Mouse (Mus musculus): Measurements from ENCODE around the gene Mageh1. TPM values are rescaled to one million over a fixed set of nuclear protein-coding genes. Genes with fewer than 3 reads are reported as not detected.
A peak's percentile ranks its signal among the peaks of the same experiment; 100 is the strongest.
"Not testable (repeated sequence)": the region's sequence is repeated elsewhere in the genome, so short reads cannot be mapped to it uniquely, and the experiment has no call there.

Gene Mageh1
- 86.0 and 92.4 TPM in 2 replicates for polyA plus RNA-seq (2016; fragmentation: Nextera tagmentation; extraction: Ambion mirVana)

DNA sequence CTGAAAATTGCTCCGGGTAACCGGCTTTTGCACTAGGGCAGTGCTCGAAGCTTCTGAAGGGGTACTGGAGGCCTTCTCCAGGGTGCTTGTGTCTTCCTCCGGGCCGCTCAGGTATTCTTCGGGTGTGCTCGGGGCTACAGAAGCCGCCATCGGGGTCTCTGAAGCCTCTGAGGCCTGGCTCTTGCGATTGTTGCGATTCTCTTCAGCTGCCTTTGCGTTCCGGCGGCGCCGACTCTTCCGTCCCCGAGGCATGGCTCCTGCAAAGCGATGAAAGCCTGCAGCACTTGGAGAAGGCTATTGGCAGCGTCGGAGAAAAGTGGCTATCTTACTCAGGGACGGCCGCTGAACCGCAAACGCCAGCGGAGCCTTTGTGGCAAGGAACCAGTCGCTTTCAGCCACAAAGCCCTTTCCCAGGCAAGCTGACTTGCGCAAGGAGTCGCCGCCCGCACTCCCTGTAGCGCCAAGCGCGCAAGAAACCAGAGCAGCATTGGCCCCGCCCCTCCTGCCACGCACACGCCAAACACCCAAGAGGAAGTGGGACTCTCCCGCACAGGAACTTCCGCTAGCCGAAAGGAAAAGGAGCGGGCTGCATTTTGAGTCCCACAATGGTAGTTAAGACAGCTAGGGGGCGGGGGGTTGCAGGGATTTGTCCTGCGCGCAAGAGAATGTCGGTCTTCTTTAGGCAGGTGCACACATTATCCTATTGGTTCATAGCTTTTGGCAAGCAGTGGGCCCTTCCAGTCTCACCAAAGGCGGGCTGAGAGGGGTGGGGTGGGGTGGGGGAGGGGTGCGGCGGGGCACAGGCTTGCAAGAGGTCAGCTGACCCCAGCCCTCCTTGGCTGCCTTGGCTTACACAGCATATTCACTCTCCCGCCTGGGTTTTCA is at the start of gene Mageh1:
Mageh1 (minus strand) TSS at position 489 of the 885 bp plus-strand sequence.
- ATAC-seq (ENCODE audit: low FRiP score): peak; percentile 90

DNA sequence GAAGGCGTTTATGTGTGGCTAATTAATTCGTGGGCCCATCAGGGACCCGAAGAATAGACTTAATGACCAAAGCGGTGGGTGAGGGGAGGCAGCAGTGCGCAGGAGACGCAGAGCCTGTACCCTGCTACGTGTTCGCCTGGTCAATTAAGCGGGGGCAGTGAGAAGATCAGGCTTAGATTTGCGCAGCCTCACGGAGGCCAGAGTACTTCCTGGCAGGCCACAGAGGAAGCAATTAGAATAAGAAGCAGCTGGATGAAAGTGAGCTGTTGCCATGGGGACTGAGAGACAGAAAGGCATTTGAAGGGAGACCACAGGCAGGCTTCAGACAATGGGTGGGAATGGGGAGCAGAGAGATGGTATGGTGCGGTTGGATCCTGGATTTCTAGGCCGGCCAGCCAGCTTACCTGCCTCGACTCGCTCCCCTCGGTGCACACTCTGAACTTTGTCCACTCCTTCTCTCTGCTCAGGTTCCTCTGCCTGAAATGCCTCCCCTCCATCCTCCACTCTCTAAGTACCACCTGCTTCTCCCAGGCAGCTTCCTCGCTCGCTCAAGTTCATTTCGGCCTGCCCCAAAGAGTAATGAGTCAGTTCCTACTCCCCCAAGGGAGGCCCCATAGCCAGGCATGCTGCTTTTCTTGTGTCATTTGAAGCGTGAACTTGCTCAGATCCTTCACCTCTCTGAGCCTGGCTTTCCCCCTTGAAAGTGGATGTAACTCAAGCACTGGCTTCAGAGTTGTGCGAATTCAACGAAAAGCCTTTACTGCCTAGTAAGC is 783 bp upstream of the Mageh1 start:
- not testable (repeated sequence) for H3K9me3 ChIP-seq; H3K4me1 ChIP-seq; H3K36me3 ChIP-seq (replicated peaks); H3K9ac ChIP-seq
- WGBS: 13% methylated on average over 7 of the region's 22 CpGs
- peaks cover 13% of the 10 kb centered on the region for H3K27me3 ChIP-seq
- peak overlapping the region; percentile 55 for H3K4me3 ChIP-seq (replicated peaks)
- H3K4me2 ChIP-seq: peak overlapping the region; percentile 55
- ATAC-seq (ENCODE audit: low FRiP score): peak; percentile 94
- H3K27ac ChIP-seq: peak overlapping the region; percentile 96

More for the DNA sequence above, at the start of gene Mageh1:
- no peaks in the 10 kb centered on the region for H3K9me3 ChIP-seq
- peak within 1 kb of the TSS; percentile 55 for H3K4me2 ChIP-seq
- H3K27ac ChIP-seq: peak within 1 kb of the TSS; percentile 96
- peaks cover 11% of the 10 kb centered on the region for H3K27me3 ChIP-seq
- peak within 1 kb of the TSS; percentile 55 for H3K4me3 ChIP-seq (replicated peaks)
- H3K36me3 ChIP-seq (replicated peaks): no peaks in the 10 kb centered on the region
- peak within 1 kb of the TSS; percentile 72 for H3K9ac ChIP-seq
- 0 out of 2 replicates have a peak, but pooled peaks cover 8% of the 10 kb centered on the region for H3K4me1 ChIP-seq
- 17% methylated on average over 49 of the region's 49 CpGs for WGBS

DNA sequence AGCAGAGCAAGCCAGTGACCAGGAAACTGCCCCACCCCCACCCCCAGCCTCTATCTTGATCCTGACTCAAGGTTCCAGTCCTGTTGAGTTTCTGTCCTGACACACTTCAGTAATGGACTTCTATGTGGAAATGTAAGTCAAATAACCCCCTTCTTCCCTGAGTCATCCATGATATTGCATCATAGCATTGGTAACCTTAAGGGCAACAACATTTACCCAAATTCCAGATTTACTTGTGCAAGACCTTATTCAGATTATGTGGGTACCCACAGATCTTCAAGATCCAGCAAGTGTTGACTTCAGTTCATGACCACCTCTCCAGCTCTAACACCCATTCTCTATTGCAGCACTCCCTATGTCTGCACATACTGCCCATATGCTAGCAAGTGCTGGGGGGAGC is 5.8 kb downstream of the Mageh1 start:
- H3K4me1 ChIP-seq; ATAC-seq (ENCODE audit: low FRiP score); H3K36me3 ChIP-seq (replicated peaks); H3K27me3 ChIP-seq; H3K4me3 ChIP-seq (replicated peaks); H3K9me3 ChIP-seq; H3K9ac ChIP-seq; H3K27ac ChIP-seq; H3K4me2 ChIP-seq: not testable (repeated sequence)

DNA sequence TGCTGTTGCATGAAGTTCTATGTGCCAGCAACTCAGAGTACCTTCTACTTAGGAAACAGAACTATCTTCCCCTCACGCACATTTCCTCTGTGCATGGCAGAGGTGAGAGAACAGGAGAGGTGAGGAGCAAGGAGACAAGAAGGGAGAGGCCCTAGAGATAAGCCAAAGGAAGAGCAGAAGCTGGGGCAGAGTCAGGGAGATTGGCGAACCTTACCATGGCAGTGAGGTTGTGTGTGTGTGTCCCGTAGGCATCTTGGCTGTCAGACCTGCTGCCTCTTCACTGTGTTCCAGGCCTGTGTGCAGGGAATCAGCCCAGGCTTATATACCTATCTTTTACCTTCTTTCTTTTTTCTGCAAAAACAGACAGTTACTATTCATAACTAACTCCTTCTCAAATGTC is 11.7 kb downstream of the Mageh1 start:
- H3K9ac ChIP-seq; H3K36me3 ChIP-seq (replicated peaks); ATAC-seq (ENCODE audit: low FRiP score); H3K27ac ChIP-seq; H3K4me1 ChIP-seq; H3K27me3 ChIP-seq; H3K4me3 ChIP-seq (replicated peaks); H3K9me3 ChIP-seq; H3K4me2 ChIP-seq: not testable (repeated sequence)
- WGBS: no CpG with 5 or more reads among the region's 3 CpGs

DNA sequence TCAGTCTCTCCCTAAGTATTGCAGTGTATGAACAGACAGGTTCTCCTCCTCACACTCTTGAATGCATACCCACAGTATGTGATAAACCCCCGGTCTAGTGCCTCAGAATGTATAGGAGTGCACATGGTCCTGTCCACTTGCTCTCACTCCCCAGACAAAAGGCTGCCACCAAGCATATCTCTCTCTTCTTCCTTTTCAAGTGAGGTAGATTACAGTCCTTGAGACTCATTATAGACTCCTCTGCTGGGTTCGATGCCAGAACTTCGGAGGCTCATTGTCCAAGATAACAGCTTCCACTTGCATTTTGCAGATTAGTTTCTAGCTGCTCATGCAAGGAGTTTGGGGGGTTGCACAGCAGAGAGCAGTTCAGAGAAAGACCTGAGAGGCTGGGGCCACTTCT is 12.1 kb downstream of the Mageh1 start:
- H3K4me1 ChIP-seq; H3K9ac ChIP-seq; H3K9me3 ChIP-seq; H3K27ac ChIP-seq; H3K4me3 ChIP-seq (replicated peaks); ATAC-seq (ENCODE audit: low FRiP score); H3K27me3 ChIP-seq; H3K36me3 ChIP-seq (replicated peaks); H3K4me2 ChIP-seq: not testable (repeated sequence)
- no CpG with 5 or more reads among the region's 3 CpGs for WGBS

GRCm38 (mm10) chrX:153007685-153008047 is 29.7 kb downstream of the Mageh1 start:
- 36% methylated on average over 9 of the region's 9 CpGs for WGBS
- H3K9me3 ChIP-seq: no peaks in the 10 kb centered on the region
- H3K36me3 ChIP-seq (replicated peaks): no peaks in the 10 kb centered on the region
- no peaks in the 10 kb centered on the region for H3K4me1 ChIP-seq
- ATAC-seq (ENCODE audit: low FRiP score): no peak
- peak overlapping the region; percentile 55 for H3K4me3 ChIP-seq (replicated peaks)
- peak overlapping the region; percentile 83 for H3K27ac ChIP-seq
- H3K27me3 ChIP-seq: 0 out of 2 replicates have a peak, but pooled peaks cover 5% of the 10 kb centered on the region
- H3K4me2 ChIP-seq: peak overlapping the region; percentile 59
- peak overlapping the region; percentile 61; the same call in 1 of the 2 replicates for H3K9ac ChIP-seq

GRCm38 (mm10) chrX:153007021-153007684 is 30.2 kb downstream of the Mageh1 start:
- Histone ChIP-seq H3K4me1 (no peaks in the 10 kb centered on the region), H3K9me3 (no peaks in the 10 kb centered on the region), H3K4me2 (peak overlapping the region; percentile 59), H3K27ac (peak overlapping the region; percentile 83), H3K4me3 (replicated peaks) (peak overlapping the region; percentile 55), H3K27me3 (0 out of 2 replicates have a peak, but pooled peaks cover 3% of the 10 kb centered on the region), H3K36me3 (replicated peaks) (no peaks in the 10 kb centered on the region), H3K9ac (peak overlapping the region; percentile 61)
- peak; percentile 88 for ATAC-seq (ENCODE audit: low FRiP score)
- 24% methylated on average over 44 of the region's 58 CpGs for WGBS

- 0 out of 2 replicates have a peak, but pooled peaks cover 3% of the 10 kb centered on the region for H3K27me3 ChIP-seq
- no peaks in the 10 kb centered on the region for H3K9me3 ChIP-seq
- H3K4me2 ChIP-seq: peak within 1 kb of the TSS; percentile 59
- peak; percentile 85 for ATAC-seq (ENCODE audit: low FRiP score)
- no peaks in the 10 kb centered on the region for H3K36me3 ChIP-seq (replicated peaks)
- H3K27ac ChIP-seq: peak within 1 kb of the TSS; percentile 83
- H3K4me1 ChIP-seq: no peaks in the 10 kb centered on the region
- 16% methylated on average over 23 of the region's 23 CpGs for WGBS
- peak within 1 kb of the TSS; percentile 61 for H3K9ac ChIP-seq
- peak within 1 kb of the TSS; percentile 55 for H3K4me3 ChIP-seq (replicated peaks)
Observed at GRCm38 (mm10) chrX:153006387-153006841, 31.0 kb downstream of the Mageh1 start, which contains the start of gene Usp51. Gene Usp51 (plus strand): TSS chrX:153006469.

DNA sequence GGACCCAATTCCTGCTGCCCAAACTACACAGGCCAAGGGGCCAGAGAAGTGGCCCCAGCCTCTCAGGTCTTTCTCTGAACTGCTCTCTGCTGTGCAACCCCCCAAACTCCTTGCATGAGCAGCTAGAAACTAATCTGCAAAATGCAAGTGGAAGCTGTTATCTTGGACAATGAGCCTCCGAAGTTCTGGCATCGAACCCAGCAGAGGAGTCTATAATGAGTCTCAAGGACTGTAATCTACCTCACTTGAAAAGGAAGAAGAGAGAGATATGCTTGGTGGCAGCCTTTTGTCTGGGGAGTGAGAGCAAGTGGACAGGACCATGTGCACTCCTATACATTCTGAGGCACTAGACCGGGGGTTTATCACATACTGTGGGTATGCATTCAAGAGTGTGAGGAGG is 41.3 kb downstream of the Mageh1 start:
- not testable (repeated sequence) for H3K4me3 ChIP-seq (replicated peaks); H3K4me1 ChIP-seq; H3K36me3 ChIP-seq (replicated peaks); H3K9me3 ChIP-seq; H3K4me2 ChIP-seq; H3K27ac ChIP-seq; H3K9ac ChIP-seq; ATAC-seq (ENCODE audit: low FRiP score); H3K27me3 ChIP-seq
- no CpG with 5 or more reads among the region's 3 CpGs for WGBS

- not testable (repeated sequence) for H3K36me3 ChIP-seq (replicated peaks); H3K9ac ChIP-seq; H3K27me3 ChIP-seq; H3K4me1 ChIP-seq; H3K4me2 ChIP-seq; H3K4me3 ChIP-seq (replicated peaks); ATAC-seq (ENCODE audit: low FRiP score); H3K27ac ChIP-seq; H3K9me3 ChIP-seq
Observed at GRCm38 (mm10) chrX:152989852-152990251, 47.5 kb downstream of the Mageh1 start.
